Mouse (Mus musculus): Measurements from ENCODE around the gene Mief2.

GRCm38 (mm10) chr11:60766969-60767368 lies 38.8 kb downstream of the Mief2 start:
- TF ChIP-seq MYOD1 (IDR thresholded peaks at IDR 0.05; ENCODE audit: control insufficient read depth in 1 of 3, insufficient read length in 2 of 3, low read depth in 2 of 3) (no peak), POLR2AphosphoS2 (IDR thresholded peaks at IDR 0.05; ENCODE audit: insufficient read length, low read depth) (no peak), USF1 (IDR thresholded peaks at IDR 0.05; ENCODE audit: low read depth) (no peak), POLR2A (IDR thresholded peaks at IDR 0.05; ENCODE audit: insufficient read length, low read depth) (no peak), REST (IDR thresholded peaks at IDR 0.05; ENCODE audit: insufficient read depth, insufficient read length) (no peak), E2F4 (IDR thresholded peaks at IDR 0.05; ENCODE audit: insufficient read depth) (no peak), MAX (IDR thresholded peaks at IDR 0.05; ENCODE audit: low read depth) (no peak), TCF12 (IDR thresholded peaks at IDR 0.05; ENCODE audit: insufficient read depth, poor library complexity, severe bottlenecking) (no peak), CEBPB (IDR thresholded peaks at IDR 0.05; ENCODE audit: insufficient read depth, poor library complexity, severe bottlenecking) (no peak), TCF3 (IDR thresholded peaks at IDR 0.05; ENCODE audit: insufficient read length, low read depth) (no peak), MYOG (IDR thresholded peaks at IDR 0.05; ENCODE audit: control insufficient read depth in 1 of 3, insufficient read depth in 1 of 3, insufficient read length in 2 of 3, low read depth in 2 of 3) (no peak)

All from myocyte (in vitro differentiated cells).